12 mouse cellular contexts compared by ENCODE assay signal in the genomic region with DNA sequence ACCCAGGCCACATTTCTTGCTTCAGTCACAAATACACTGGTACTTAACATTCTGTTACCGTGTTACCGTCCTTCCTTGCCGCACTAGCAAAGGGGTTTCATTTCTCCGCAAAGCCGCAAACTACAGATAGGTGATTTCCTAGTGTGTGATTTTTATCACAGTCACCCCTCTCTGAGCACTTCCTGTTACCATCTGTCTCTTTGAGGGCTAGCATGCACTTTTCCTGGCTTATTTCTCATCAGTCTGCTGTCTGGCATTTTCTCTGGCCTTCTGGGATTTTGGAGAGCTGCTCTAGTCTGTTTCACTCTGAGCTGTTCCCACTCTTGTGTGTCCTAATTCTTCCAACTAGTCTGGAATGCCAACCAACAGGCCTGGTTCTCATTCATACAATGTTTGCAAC. TPM values are rescaled to one million over a fixed set of nuclear protein-coding genes. Genes with fewer than 3 reads are reported as not detected.
A peak's percentile ranks its signal among the peaks of the same experiment; 100 is the strongest.
DNase-seq lines count a peak whose midpoint lies in the region; ATAC-seq and TF ChIP-seq lines count a peak whose summit lies in the region.
"Had no signal": no experiment of that assay in that cellular context is flagged by ENCODE, and none has a peak within 500 bp of the region (broad histone marks: within the 10 kb centered on the region; RNA-seq: fewer than 3 reads in every experiment).

No protein-coding gene starts in this region.

- no peak overlapping the region for H3K4me3 ChIP-seq in intestine, postnatal 0 days (ENCODE audit: low read depth, low read length)
- H3K4me3 ChIP-seq: hindbrain, embryonic 15.5 days; myocyte had no signal

- no peak for DNase-seq in cerebellum, postnatal 4 days (ENCODE audit: low spot score in 2 of 2)
- peak; percentile 1 for DNase-seq in CD4-positive helper T cell, adult 2 months (ENCODE audit: low read depth, low spot score)
- peak; percentile 71 to 74 for DNase-seq in cerebellum, postnatal 25 days
- DNase-seq in layer of hippocampus, postnatal 14 days (ENCODE audit: low spot score in 2 of 2), result peak; percentile 44 to 93
- no peak for DNase-seq in urinary bladder, postnatal 36 days (ENCODE audit: low spot score in 2 of 2)
- no peak for DNase-seq in gastrocnemius, adult 18-20 months (ENCODE audit: low spot score)
- DNase-seq: lung, embryonic 14.5 days had no signal

- ATAC-seq in cerebellum, adult (ENCODE audit: insufficient number of reproducible peaks, low FRiP score, low TSS enrichment), result peak; percentile 92
- no peak for ATAC-seq in intestine, postnatal 0 days

- H3K4me2 ChIP-seq in intestine, postnatal 0 days (replicated peaks; ENCODE audit: low read depth), result no peak overlapping the region
- H3K4me2 ChIP-seq: hindbrain, embryonic 15.5 days; lung, embryonic 14.5 days had no signal

- WGBS in intestine, postnatal 0 days, result 81% methylated on average over 5 of the region's 5 CpGs

- no peaks in the 10 kb centered on the region for H3K4me1 ChIP-seq in intestine, postnatal 0 days (replicated peaks; ENCODE audit: control insufficient read depth, insufficient read depth, low read length)

- H3K36me3 ChIP-seq in intestine, postnatal 0 days (ENCODE audit: control insufficient read depth, insufficient read depth), result no peaks in the 10 kb centered on the region

- no peak for TF ChIP-seq CTCF in intestine, postnatal 0 days (IDR thresholded peaks at IDR 0.05; ENCODE audit: low read depth)

- no peak overlapping the region for H3K27ac ChIP-seq in intestine, postnatal 0 days (ENCODE audit: low read depth, low read length)
- H3K27ac ChIP-seq: hindbrain, embryonic 15.5 days had no signal

- H3K27me3 ChIP-seq in intestine, postnatal 0 days (replicated peaks; ENCODE audit: control insufficient read depth, insufficient read depth, low read length), result no peaks in the 10 kb centered on the region
- H3K27me3 ChIP-seq: hindbrain, embryonic 15.5 days; Patski had no signal

- H3K9me3 ChIP-seq in intestine, postnatal 0 days (ENCODE audit: control insufficient read depth), result no peaks in the 10 kb centered on the region
- H3K9me3 ChIP-seq: hindbrain, embryonic 15.5 days had no signal

- no peak overlapping the region for H3K9ac ChIP-seq in intestine, postnatal 0 days (ENCODE audit: low read depth, low read length)
- H3K9ac ChIP-seq: hindbrain, embryonic 15.5 days; lung, embryonic 14.5 days had no signal

RNA-seq across cellular contexts. Expression of a gene that starts 33.8 kb away (rescaled TPM):
- total RNA-seq in layer of hippocampus, postnatal 14 days (2021), result 1,000 to 10,000 TPM; 3,147 to 3,263 TPM
- total RNA-seq in gastrocnemius, adult 18-20 months (2021), result 100 to 1,000 TPM; 215 to 272 TPM
- 173 and 185 TPM in 2 replicates for polyA plus RNA-seq in intestine, postnatal 0 days (2015; fragmentation: Nextera tagmentation; extraction: Ambion mirVana)

Comparison
In these comparisons a context has a peak if more than half of its experiments do, and no peak if none do; other contexts are left out.
1. DNase-seq: peak in CD4-positive helper T cell, adult 2 months (single experiment), cerebellum, postnatal 25 days (2 of 2) and layer of hippocampus, postnatal 14 days (2 of 2); none in cerebellum, postnatal 4 days (0 of 2), urinary bladder, postnatal 36 days (0 of 2) and gastrocnemius, adult 18-20 months (single experiment).
2. RNA of a gene that starts 33.8 kb away (total RNA-seq): 3,147 to 3,263 TPM in layer of hippocampus, postnatal 14 days; 215 to 272 TPM in gastrocnemius, adult 18-20 months; every median in the first group is over 10 times any median in the second.